8 mouse cellular contexts compared by ENCODE assay signal in the genomic region with DNA sequence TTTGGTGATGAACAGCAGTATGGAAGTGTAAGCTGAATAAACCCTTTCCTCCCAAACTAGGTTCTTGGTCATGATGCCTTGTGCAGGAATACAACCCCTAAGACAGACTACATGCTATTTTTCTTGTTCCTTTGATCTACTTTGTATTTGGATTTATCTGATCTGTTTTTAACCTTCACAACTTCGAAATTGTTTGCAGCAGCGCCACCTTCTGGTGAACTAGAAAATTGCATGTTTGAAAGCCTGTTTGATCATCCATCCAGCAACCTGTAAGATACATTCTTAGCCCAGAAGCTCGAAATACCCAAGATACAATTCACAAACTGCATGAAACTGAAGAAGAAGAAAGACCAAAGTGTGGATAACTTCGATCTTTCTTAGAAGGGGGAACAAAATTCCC. TPM values are rescaled to one million over a fixed set of nuclear protein-coding genes. Genes with fewer than 3 reads are reported as not detected.
A peak's percentile ranks its signal among the peaks of the same experiment; 100 is the strongest.
DNase-seq lines count a peak whose midpoint lies in the region; ATAC-seq lines count a peak whose summit lies in the region.

No protein-coding gene starts in this region.

- peak; percentile 30 for DNase-seq in hindbrain, embryonic 10.5 days (ENCODE audit: low spot score)
- peak; percentile 35 for DNase-seq in CD4-positive helper T cell, adult 2 months (ENCODE audit: low read depth, low spot score)
- DNase-seq in T-cell, adult 2 months (ENCODE audit: low spot score) = peak; percentile 17
- peak; percentile 42 for DNase-seq in embryo, embryonic 11 days
- DNase-seq in layer of hippocampus, postnatal 25 days (ENCODE audit: extremely low spot score in 1 of 2, low spot score in 1 of 2) = peak; percentile 18 to 70
- peak; percentile 13 to 24 for DNase-seq in natural killer cell, adult 2 months (ENCODE audit: low spot score in 2 of 2)

- H3K27me3 ChIP-seq in hindbrain, embryonic 10.5 days (ENCODE audit: insufficient read depth, poor library complexity, severe bottlenecking) = no peaks in the 10 kb centered on the region
- H3K27me3 ChIP-seq in hindbrain, embryonic 12.5 days = no peaks in the 10 kb centered on the region

- H3K36me3 ChIP-seq in hindbrain, embryonic 10.5 days = no peaks in the 10 kb centered on the region
- no peaks in the 10 kb centered on the region for H3K36me3 ChIP-seq in hindbrain, embryonic 12.5 days

- H3K9me3 ChIP-seq in hindbrain, embryonic 10.5 days = no peaks in the 10 kb centered on the region
- H3K9me3 ChIP-seq in hindbrain, embryonic 12.5 days (replicated peaks) = no peaks in the 10 kb centered on the region

- no peak overlapping the region for H3K4me3 ChIP-seq in hindbrain, embryonic 10.5 days
- no peak overlapping the region for H3K4me3 ChIP-seq in hindbrain, embryonic 12.5 days

- no peak overlapping the region for H3K27ac ChIP-seq in hindbrain, embryonic 10.5 days
- H3K27ac ChIP-seq in hindbrain, embryonic 12.5 days = no peak overlapping the region

- no peaks in the 10 kb centered on the region for H3K4me1 ChIP-seq in hindbrain, embryonic 10.5 days (replicated peaks)
- no peaks in the 10 kb centered on the region for H3K4me1 ChIP-seq in hindbrain, embryonic 12.5 days

- no peak overlapping the region for H3K9ac ChIP-seq in hindbrain, embryonic 12.5 days

- WGBS in hindbrain, embryonic 10.5 days = 16% methylated on average over 4 of the region's 4 CpGs
- 18% methylated on average over 4 of the region's 4 CpGs for WGBS in hindbrain, embryonic 12.5 days

- ATAC-seq in hindbrain, embryonic 12.5 days (ENCODE audit: low FRiP score) = no peak
- ATAC-seq in activated CD4-positive, CD25-positive, alpha-beta regulatory T cell, adult 4 months = no peak

- H3K4me2 ChIP-seq in hindbrain, embryonic 12.5 days (replicated peaks) = no peak overlapping the region

RNA-seq across cellular contexts. Expression of gene Gpr50, which starts 35.2 kb away (rescaled TPM):
- 1.4 and 3.0 TPM in 2 replicates for polyA plus RNA-seq in hindbrain, embryonic 10.5 days (2016; fragmentation: Nextera tagmentation; extraction: Ambion mirVana)
- polyA plus RNA-seq in hindbrain, embryonic 12.5 days (2016; fragmentation: Nextera tagmentation; extraction: Ambion mirVana) = 1.3 and 1.8 TPM in 2 replicates
- total RNA-seq in layer of hippocampus, postnatal 25 days (2021) = not detected
- polyA plus RNA-seq in activated CD4-positive, CD25-positive, alpha-beta regulatory T cell, adult 4 months (2017; shearing (Covaris generic)) = not detected
